Mouse (Mus musculus) liver, embryonic 18 days (tissue): ENCODE measurements around the gene Slc17a1. TPM values are rescaled to one million over a fixed set of nuclear protein-coding genes. Genes with fewer than 3 reads are reported as not detected.

Experiments
- polyA plus RNA-seq: library from polyadenylated mRNA; depleted of rRNA; stranded (reverse); fragments of >200 nt; gene quantifications from 2 replicates; pipeline ENCODE4 v1.2.3, GENCODE M21; 2012; rRNA removed

The Slc17a1 gene
- 0.71 and 0.93 TPM in 2 replicates for polyA plus RNA-seq

DNA sequence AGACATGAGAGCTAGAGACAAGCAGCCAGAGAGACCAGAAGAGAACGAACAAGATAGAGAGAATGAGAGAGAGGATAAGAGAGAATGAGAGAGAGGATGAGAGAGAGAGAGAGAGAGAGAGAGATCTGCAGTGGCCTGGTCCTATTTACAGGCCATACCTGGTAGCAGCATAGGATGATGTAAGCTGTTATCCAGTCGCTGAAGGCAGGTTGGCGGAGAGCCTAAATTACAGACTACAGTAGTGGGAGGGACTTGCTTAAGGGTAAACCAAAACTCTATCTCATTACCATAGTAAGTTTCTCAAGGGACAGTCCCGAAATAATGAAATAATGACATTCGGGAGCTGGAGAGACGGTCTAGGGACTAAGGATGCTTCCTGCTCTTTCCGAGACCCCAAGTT, at the start of gene Slc17a1:
Slc17a1 (plus strand) TSS at position 346 of the 400 bp plus-strand sequence.

DNA sequence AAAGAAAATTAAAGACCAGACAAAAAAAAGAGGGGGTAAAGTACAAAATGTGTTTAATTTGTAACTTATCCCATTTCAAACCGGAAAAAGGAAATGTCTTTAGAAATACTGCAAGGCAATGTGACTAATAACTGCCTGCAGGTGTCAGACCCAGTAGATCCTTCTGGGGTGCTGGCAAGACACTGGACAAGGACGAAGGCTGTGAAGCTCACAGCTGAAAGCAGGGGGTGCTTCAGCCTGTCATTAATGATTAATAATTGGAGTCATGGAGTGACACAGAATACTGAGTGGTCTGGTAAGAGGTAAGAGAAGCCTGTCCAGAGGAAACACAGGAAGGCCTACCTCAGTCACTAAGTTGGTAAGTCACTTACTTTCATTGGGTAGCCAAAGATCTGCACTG, 28.2 kb upstream of the Slc17a1 start, which contains the start of gene Slc17a3:
Slc17a3 (plus strand) TSS at position 127 of the 400 bp plus-strand sequence.

DNA sequence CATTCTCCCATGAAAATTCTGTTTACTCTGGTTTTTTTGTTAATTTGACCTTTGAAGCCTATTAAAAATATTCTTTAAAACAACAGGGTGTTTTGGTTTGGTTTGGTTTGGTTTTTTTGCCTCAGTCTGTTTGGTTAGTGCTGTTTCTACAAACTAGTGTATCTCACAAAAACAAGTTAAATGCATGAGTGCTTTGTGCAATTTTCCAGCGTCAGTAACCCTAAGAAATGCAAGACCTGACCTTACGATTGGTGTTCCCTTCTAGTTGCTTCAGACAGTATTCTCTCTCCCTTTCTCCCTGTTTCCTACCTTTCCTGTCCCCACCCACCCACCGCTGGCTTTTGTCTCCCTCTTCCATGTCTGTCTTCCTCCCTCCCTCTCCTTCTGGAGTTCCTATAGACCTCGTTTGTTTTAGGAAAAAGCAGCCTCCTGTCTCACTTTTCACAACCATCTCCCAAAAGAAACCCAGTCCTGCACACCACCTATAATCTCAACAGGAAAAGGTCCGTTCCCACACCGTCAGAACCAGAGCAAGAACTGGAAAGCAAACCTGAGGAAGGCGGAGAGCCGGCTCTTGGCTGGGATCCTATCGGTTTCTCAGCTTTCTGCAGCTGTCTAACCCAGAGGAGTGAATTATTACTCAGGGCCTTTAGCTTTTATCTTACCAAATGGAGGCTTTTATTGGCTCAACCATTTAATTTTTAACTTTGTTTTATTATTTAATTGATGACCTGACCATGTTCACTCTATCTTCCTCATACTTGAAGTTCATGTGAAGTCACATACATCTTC, 47.0 kb downstream of the Slc17a1 start, which contains the start of gene Slc17a4:
Slc17a4 (minus strand) TSS at position 634 of the 792 bp plus-strand sequence.

DNA sequence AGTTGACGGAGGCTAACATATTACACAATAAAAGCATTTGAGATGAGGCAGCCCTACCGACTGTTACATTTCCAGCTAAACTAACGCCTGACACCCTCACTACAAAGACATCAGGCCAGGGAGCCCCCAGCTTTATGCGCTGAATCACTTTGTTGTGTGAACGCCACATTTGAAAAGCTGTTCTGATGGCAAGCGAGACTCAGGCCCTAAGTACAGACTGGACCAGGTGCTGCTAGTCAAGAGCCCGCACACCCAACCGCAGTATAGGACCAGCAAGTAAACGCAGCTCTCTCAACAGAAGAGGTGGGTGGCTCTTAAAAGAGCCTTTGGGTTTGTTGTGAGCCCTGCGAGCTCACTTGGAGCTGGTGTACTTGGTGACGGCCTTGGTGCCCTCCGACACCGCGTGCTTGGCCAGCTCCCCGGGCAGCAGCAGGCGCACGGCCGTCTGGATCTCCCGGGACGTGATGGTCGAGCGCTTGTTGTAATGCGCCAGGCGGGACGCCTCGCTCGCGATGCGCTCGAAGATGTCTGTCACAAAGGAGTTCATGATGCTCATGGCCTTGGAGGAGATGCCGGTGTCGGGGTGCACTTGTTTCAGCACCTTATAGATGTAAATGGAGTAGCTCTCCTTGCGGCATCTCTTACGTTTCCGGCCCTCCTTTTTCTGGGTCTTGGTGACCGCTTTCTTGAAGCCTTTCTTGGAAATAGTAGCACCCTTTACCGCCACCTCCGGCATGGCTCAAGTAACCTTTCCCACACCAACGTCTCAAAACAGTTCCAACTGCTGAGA, 66.1 kb downstream of the Slc17a1 start, which contains the start of gene Hist1h2ba:
Hist1h2ba (minus strand) TSS at position 736 of the 790 bp plus-strand sequence.

DNA sequence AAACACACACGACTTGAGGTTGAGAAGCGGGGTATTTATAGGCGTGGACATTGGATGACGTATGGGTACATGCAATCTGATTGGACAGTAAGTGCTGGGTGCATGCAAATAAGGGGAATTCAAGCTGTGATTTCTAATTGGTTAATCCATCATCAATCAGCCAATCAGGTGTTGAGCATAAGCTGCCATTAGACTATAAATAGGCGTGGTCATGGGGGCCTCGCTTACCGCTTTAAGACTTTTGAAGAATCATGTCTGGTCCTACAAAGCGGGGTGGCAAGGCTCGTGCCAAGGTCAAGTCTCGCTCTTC, 66.6 kb downstream of the Slc17a1 start, which contains the start of gene Hist1h2aa:
Hist1h2aa (plus strand) TSS at position 252 of the 310 bp plus-strand sequence.

Other genes starting within 250 kb of the Slc17a1 start
- gene Hist1h2be, start 246.6 kb upstream of the Slc17a1 start, polyA plus RNA-seq: 1.4 and 2.2 TPM in 2 replicates
- 3.3 and 4.1 TPM in 2 replicates for gene Hist1h1e, start 245.2 kb upstream of the Slc17a1 start, polyA plus RNA-seq
- gene Hist1h2ac, start 183.8 kb upstream of the Slc17a1 start, polyA plus RNA-seq: 0.76 and 1.2 TPM in 2 replicates
- gene Hist1h2bc, start 183.6 kb upstream of the Slc17a1 start, polyA plus RNA-seq: 165 and 208 TPM in 2 replicates
- gene Hist1h1t, start 171.9 kb upstream of the Slc17a1 start, polyA plus RNA-seq: not detected in 2 replicates
- gene Hist1h4c, start 169.3 kb upstream of the Slc17a1 start, polyA plus RNA-seq: 2.3 and 3.2 TPM in 2 replicates
- gene Hfe, start 156.9 kb upstream of the Slc17a1 start, polyA plus RNA-seq: 10.0 and 10.7 TPM in 2 replicates
- 40.4 and 60.9 TPM in 2 replicates for gene Hist1h1c, start 128.9 kb upstream of the Slc17a1 start, polyA plus RNA-seq
- gene Hist1h3c, start 122.1 kb upstream of the Slc17a1 start, polyA plus RNA-seq: 16.3 and 21.4 TPM in 2 replicates
- gene Hist1h2bb, start 121.0 kb upstream of the Slc17a1 start, polyA plus RNA-seq: 5.1 and 8.2 TPM in 2 replicates
- gene Hist1h2ab, start 116.6 kb upstream of the Slc17a1 start, polyA plus RNA-seq: 13.7 and 14.6 TPM in 2 replicates
- 14.5 and 19.5 TPM in 2 replicates for gene Hist1h3b, start 115.5 kb upstream of the Slc17a1 start, polyA plus RNA-seq
- 7.3 and 11.1 TPM in 2 replicates for gene Hist1h4b, start 110.7 kb upstream of the Slc17a1 start, polyA plus RNA-seq
- gene Hist1h4a, start 106.5 kb upstream of the Slc17a1 start, polyA plus RNA-seq: 2.8 and 3.4 TPM in 2 replicates
- gene Hist1h3a, start 105.4 kb upstream of the Slc17a1 start, polyA plus RNA-seq: 11.4 and 14.3 TPM in 2 replicates
- gene Hist1h1a, start 104.1 kb upstream of the Slc17a1 start, polyA plus RNA-seq: 3.2 and 4.1 TPM in 2 replicates
- not detected in 2 replicates for gene Trim38, start 97.8 kb upstream of the Slc17a1 start, polyA plus RNA-seq
- 17.4 and 22.1 TPM in 2 replicates for gene Slc17a2, start 60.8 kb upstream of the Slc17a1 start, polyA plus RNA-seq
- 12.0 and 12.9 TPM in 2 replicates for gene Slc17a3, start 28.3 kb upstream of the Slc17a1 start, polyA plus RNA-seq
- gene Slc17a4, start 47.3 kb downstream of the Slc17a1 start, polyA plus RNA-seq: 0.36 and 0.66 TPM in 2 replicates
- not detected in 2 replicates for gene Hist1h2ba, start 66.4 kb downstream of the Slc17a1 start, polyA plus RNA-seq
- not detected in 2 replicates for gene Hist1h2aa, start 66.7 kb downstream of the Slc17a1 start, polyA plus RNA-seq
- not detected in 2 replicates for gene Scgn, start 123.5 kb downstream of the Slc17a1 start, polyA plus RNA-seq